Mouse (Mus musculus): ENCODE measurements around the gene AL731706.1. TPM values are rescaled to one million over a fixed set of nuclear protein-coding genes. Genes with fewer than 3 reads are reported as not detected.
A peak's percentile ranks its signal among the peaks of the same experiment; 100 is the strongest.

Gene AL731706.1
- total and polyA plus RNA-seq, 2 experiments: 6.1 TPM; not detected in 1

DNA sequence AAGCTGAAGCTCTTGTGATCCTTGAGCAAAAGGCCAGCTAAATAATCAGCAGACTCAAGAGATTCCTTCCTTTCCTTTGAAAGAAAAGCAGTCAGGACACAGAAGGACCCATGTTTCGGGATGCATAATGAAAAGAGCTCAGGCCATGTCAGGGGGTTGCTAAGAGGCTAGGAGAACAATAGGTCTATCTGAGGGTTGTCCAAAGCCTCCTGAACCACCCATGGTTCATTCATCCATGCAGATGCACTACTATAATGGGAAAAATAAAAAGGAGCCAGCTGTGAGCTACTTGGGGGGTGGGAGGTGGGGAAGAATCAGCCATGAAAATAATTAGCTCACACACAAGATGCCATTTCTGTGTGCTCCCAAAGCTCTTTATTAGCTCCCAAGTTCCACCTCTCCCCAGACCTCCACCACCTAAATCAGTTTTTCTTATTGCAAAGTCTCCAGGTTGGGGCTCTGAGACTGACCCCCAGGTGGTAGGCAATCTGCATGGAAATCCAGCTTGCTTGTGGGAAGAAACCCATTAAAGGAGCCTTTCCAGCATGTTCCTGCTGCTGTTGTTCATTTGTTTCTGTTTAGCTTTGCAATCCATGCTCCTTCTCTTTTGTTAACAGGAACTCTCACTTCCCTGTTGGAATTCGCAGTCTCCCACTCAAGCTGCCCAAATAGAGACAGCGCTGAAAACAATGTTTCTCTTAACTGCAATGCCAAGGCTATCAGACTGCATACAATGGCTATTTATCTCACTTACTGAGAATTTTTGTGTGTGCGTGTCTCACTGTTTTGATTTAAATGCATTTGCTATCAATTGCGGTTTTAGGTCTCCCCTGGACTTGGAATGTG lies 36.4 kb downstream of the AL731706.1 start:
- H3K4me3 ChIP-seq (ENCODE audit: insufficient read depth, low read depth, low read length): no peak overlapping the region
- no peak for DNase-seq (ENCODE audit: extremely low read depth, low read depth, low spot score)
- no peaks in the 10 kb centered on the region for H3K27me3 ChIP-seq (ENCODE audit: control insufficient read depth, insufficient read depth, low read length)
- 50% methylated on average over 5 of the region's 5 CpGs for WGBS
- H3K9ac ChIP-seq (ENCODE audit: low read depth, low read length): no peak overlapping the region
- no peaks in the 10 kb centered on the region for H3K79me2 ChIP-seq (ENCODE audit: control insufficient read depth, insufficient read depth, low read length)
- H3K27ac ChIP-seq (replicated peaks; ENCODE audit: insufficient read depth, low read depth, low read length): no peak overlapping the region
- no peaks in the 10 kb centered on the region for H3K4me1 ChIP-seq (ENCODE audit: control insufficient read depth, insufficient read depth, low read length)
- H3K36me3 ChIP-seq (ENCODE audit: control insufficient read depth, insufficient read depth, low read length): no peaks in the 10 kb centered on the region
- TF ChIP-seq CTCF (IDR thresholded peaks at IDR 0.05; ENCODE audit: low read depth, low read length): no peak
- no peak for TF ChIP-seq POLR2A (IDR thresholded peaks at IDR 0.05; ENCODE audit: extremely low read depth, insufficient read depth, low read length)

DNA sequence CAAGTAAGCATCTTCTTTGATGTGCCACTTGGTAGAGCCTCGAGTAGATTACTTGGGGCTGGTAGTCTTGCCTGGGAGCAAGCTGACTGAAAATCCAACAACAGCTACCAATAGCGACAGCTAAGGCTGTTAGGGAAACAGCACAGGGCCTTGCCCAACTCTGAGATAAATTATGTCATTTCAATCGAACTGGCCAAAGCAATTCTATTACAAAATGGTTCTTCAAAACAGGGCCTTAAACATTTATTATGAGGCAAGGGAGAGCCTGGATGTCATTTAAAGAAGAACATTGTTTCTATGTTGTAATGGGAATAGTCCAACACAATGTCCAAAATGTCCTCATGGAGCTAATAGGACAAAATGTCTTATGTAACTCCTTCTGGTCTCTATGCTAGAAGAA lies 40.8 kb downstream of the AL731706.1 start:
- H3K9ac ChIP-seq (ENCODE audit: low read depth, low read length): no peak overlapping the region
- H3K36me3 ChIP-seq (ENCODE audit: control insufficient read depth, insufficient read depth, low read length): no peaks in the 10 kb centered on the region
- no peak overlapping the region for H3K4me3 ChIP-seq (ENCODE audit: insufficient read depth, low read depth, low read length)
- no peak overlapping the region for H3K27ac ChIP-seq (replicated peaks; ENCODE audit: insufficient read depth, low read depth, low read length)
- H3K4me1 ChIP-seq (ENCODE audit: control insufficient read depth, insufficient read depth, low read length): no peaks in the 10 kb centered on the region
- DNase-seq (ENCODE audit: extremely low read depth, low read depth, low spot score): no peak
- H3K79me2 ChIP-seq (ENCODE audit: control insufficient read depth, insufficient read depth, low read length): no peaks in the 10 kb centered on the region
- 61% methylated on average over 3 of the region's 3 CpGs for WGBS
- H3K27me3 ChIP-seq (ENCODE audit: control insufficient read depth, insufficient read depth, low read length): no peaks in the 10 kb centered on the region
- no peak for TF ChIP-seq CTCF (IDR thresholded peaks at IDR 0.05; ENCODE audit: low read depth, low read length)
- TF ChIP-seq POLR2A (IDR thresholded peaks at IDR 0.05; ENCODE audit: extremely low read depth, insufficient read depth, low read length): no peak

DNA sequence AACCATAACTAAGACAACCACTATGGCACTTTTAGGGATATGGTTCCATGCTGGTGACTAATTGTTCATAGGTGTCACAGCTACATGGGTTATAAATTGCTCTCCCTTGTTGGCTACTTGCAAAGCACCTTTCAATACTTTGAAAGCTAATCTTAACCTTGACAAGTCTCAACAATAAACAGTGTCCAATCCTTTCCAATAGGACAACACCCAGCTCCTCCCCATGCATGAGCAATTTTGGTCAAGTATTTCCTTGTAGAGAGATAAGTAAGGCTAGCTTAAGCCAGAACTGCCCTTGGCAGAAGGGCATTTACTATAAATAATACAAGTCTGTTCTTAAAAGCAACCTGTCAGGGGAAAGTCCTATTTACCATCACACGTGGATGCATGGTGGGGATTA lies 53.2 kb downstream of the AL731706.1 start:
- Histone ChIP-seq H3K27ac (replicated peaks; ENCODE audit: insufficient read depth, low read depth, low read length) (no peak overlapping the region), H3K4me3 (ENCODE audit: insufficient read depth, low read depth, low read length) (no peak overlapping the region), H3K79me2 (ENCODE audit: control insufficient read depth, insufficient read depth, low read length) (no peaks in the 10 kb centered on the region), H3K36me3 (ENCODE audit: control insufficient read depth, insufficient read depth, low read length) (no peaks in the 10 kb centered on the region), H3K4me1 (ENCODE audit: control insufficient read depth, insufficient read depth, low read length) (no peaks in the 10 kb centered on the region), H3K27me3 (ENCODE audit: control insufficient read depth, insufficient read depth, low read length) (no peaks in the 10 kb centered on the region), H3K9ac (ENCODE audit: low read depth, low read length) (no peak overlapping the region)
- no peak for DNase-seq (ENCODE audit: extremely low read depth, low read depth, low spot score)
- 62% methylated on average over 1 of the region's 1 CpGs for WGBS
- no peak for TF ChIP-seq CTCF (IDR thresholded peaks at IDR 0.05; ENCODE audit: low read depth, low read length)
- TF ChIP-seq POLR2A (IDR thresholded peaks at IDR 0.05; ENCODE audit: extremely low read depth, insufficient read depth, low read length): no peak

DNA sequence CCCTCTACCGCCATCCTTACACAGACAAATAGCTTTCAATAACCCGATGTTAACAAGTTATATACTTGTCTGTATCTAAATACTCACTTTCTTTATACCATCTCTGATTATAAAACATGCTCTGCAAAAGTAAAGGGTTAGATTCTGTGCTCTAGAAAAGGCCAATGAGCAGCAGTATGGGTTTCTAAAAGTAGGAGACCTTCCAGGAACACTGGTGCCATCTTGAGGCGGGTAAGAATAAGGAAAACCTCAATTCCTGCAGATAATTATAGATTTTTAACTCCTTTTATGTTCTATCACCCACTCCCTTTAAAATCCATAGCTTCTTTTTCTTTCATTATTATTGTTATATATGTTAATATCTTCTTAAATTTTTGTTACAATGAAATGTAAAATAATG lies 55.3 kb downstream of the AL731706.1 start:
- no peak for DNase-seq (ENCODE audit: extremely low read depth, low read depth, low spot score)
- H3K36me3 ChIP-seq (ENCODE audit: control insufficient read depth, insufficient read depth, low read length): no peaks in the 10 kb centered on the region
- H3K9ac ChIP-seq (ENCODE audit: low read depth, low read length): no peak overlapping the region
- no peak overlapping the region for H3K4me3 ChIP-seq (ENCODE audit: insufficient read depth, low read depth, low read length)
- H3K79me2 ChIP-seq (ENCODE audit: control insufficient read depth, insufficient read depth, low read length): no peaks in the 10 kb centered on the region
- H3K4me1 ChIP-seq (ENCODE audit: control insufficient read depth, insufficient read depth, low read length): no peaks in the 10 kb centered on the region
- TF ChIP-seq CTCF (IDR thresholded peaks at IDR 0.05; ENCODE audit: low read depth, low read length): no peak
- TF ChIP-seq POLR2A (IDR thresholded peaks at IDR 0.05; ENCODE audit: extremely low read depth, insufficient read depth, low read length): no peak
- H3K27ac ChIP-seq (replicated peaks; ENCODE audit: insufficient read depth, low read depth, low read length): no peak overlapping the region
- H3K27me3 ChIP-seq (ENCODE audit: control insufficient read depth, insufficient read depth, low read length): no peaks in the 10 kb centered on the region
- 74% methylated on average over 3 of the region's 3 CpGs for WGBS

DNA sequence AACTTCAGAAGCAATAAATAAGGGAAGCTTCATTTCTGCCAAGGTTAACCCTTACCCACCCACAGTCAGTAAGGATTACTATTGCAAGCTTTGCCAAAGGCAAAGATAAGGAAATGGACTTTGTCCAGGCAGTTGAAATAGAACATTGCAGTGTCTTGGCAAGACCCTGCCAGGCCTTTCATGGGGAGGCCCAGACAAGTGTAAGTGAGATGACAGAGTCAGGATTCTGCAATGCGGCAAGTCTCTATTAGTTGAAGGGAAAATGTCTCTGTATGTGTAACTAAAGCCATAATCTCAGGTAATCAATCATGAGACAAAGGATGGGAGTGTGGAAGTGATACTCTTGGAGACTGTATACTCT lies 56.5 kb downstream of the AL731706.1 start:
- H3K9ac ChIP-seq (ENCODE audit: low read depth, low read length): no peak overlapping the region
- no peak for TF ChIP-seq POLR2A (IDR thresholded peaks at IDR 0.05; ENCODE audit: extremely low read depth, insufficient read depth, low read length)
- TF ChIP-seq CTCF (IDR thresholded peaks at IDR 0.05; ENCODE audit: low read depth, low read length): no peak
- H3K27ac ChIP-seq (replicated peaks; ENCODE audit: insufficient read depth, low read depth, low read length): no peak overlapping the region
- H3K36me3 ChIP-seq (ENCODE audit: control insufficient read depth, insufficient read depth, low read length): no peaks in the 10 kb centered on the region
- WGBS: 93% methylated on average over 1 of the region's 1 CpGs
- no peak overlapping the region for H3K4me3 ChIP-seq (ENCODE audit: insufficient read depth, low read depth, low read length)
- no peaks in the 10 kb centered on the region for H3K79me2 ChIP-seq (ENCODE audit: control insufficient read depth, insufficient read depth, low read length)
- no peaks in the 10 kb centered on the region for H3K4me1 ChIP-seq (ENCODE audit: control insufficient read depth, insufficient read depth, low read length)
- H3K27me3 ChIP-seq (ENCODE audit: control insufficient read depth, insufficient read depth, low read length): no peaks in the 10 kb centered on the region
- DNase-seq (ENCODE audit: extremely low read depth, low read depth, low spot score): peak; percentile 10

GRCm38 (mm10) chr2:136833976-136834714 lies 57.0 kb downstream of the AL731706.1 start:
- H3K4me1 ChIP-seq (ENCODE audit: control insufficient read depth, insufficient read depth, low read length): no peaks in the 10 kb centered on the region
- TF ChIP-seq POLR2A (IDR thresholded peaks at IDR 0.05; ENCODE audit: extremely low read depth, insufficient read depth, low read length): no peak
- no peak for TF ChIP-seq CTCF (IDR thresholded peaks at IDR 0.05; ENCODE audit: low read depth, low read length)
- H3K27ac ChIP-seq (replicated peaks; ENCODE audit: insufficient read depth, low read depth, low read length): no peak overlapping the region
- DNase-seq (ENCODE audit: extremely low read depth, low read depth, low spot score): no peak
- H3K4me3 ChIP-seq (ENCODE audit: insufficient read depth, low read depth, low read length): no peak overlapping the region
- H3K27me3 ChIP-seq (ENCODE audit: control insufficient read depth, insufficient read depth, low read length): no peaks in the 10 kb centered on the region
- no peaks in the 10 kb centered on the region for H3K79me2 ChIP-seq (ENCODE audit: control insufficient read depth, insufficient read depth, low read length)
- no peaks in the 10 kb centered on the region for H3K36me3 ChIP-seq (ENCODE audit: control insufficient read depth, insufficient read depth, low read length)
- WGBS: 54% methylated on average over 3 of the region's 3 CpGs
- no peak overlapping the region for H3K9ac ChIP-seq (ENCODE audit: low read depth, low read length)

All from liver, adult 2 months (tissue).